Mouse (Mus musculus) hindbrain, embryonic 16.5 days (tissue): ENCODE measurements around the gene Atp13a2. TPM values are rescaled to one million over a fixed set of nuclear protein-coding genes. Genes with fewer than 3 reads are reported as not detected.

ENCODE experiments used
- ATAC-seq: fragments of 200-750 bp; cut with Nextera tagmentation; 2 replicates; pipeline ENCODE4 v1.8.0; 2017; ENCODE audit warnings: moderate TSS enrichment, moderate library complexity
- H3K27ac ChIP-seq: fragments of 300-500 bp; sonication (generic); 2 replicates; pipeline ENCODE4 v1.5.1; 2014; ENCODE audit warnings: low read depth, mild to moderate bottlenecking, control low read depth, low read length, moderate library complexity
- H3K27me3 ChIP-seq: fragments of 300-500 bp; sonication (generic); replicated peaks from 2 replicates; pipeline ENCODE4 v1.6.1; 2014; ENCODE audit warnings: low read length; ENCODE audit not compliant: control insufficient read depth, insufficient read depth
- H3K36me3 ChIP-seq: fragments of 300-500 bp; sonication (generic); 2 replicates; pipeline ENCODE4 v1.6.1; 2014; ENCODE audit warnings: mild to moderate bottlenecking, low read length, moderate library complexity, mixed read lengths; ENCODE audit not compliant: control insufficient read depth, insufficient read depth
- H3K4me1 ChIP-seq: fragments of 300-500 bp; sonication (generic); 2 replicates; pipeline ENCODE4 v1.6.1; 2014; ENCODE audit warnings: low read depth, low read length; ENCODE audit not compliant: control insufficient read depth, insufficient read depth
- H3K4me2 ChIP-seq: fragments of 300-500 bp; sonication (generic); 2 replicates; pipeline ENCODE4 v1.6.1; 2014; ENCODE audit warnings: mild to moderate bottlenecking, low read length, control low read depth, moderate library complexity
- H3K4me3 ChIP-seq: fragments of 300-500 bp; sonication (generic); 2 replicates; pipeline ENCODE4 v1.5.1; 2014; ENCODE audit warnings: mild to moderate bottlenecking, low read length, control low read depth, moderate library complexity
- H3K9ac ChIP-seq: fragments of 300-500 bp; sonication (generic); 2 replicates; pipeline ENCODE4 v1.6.1; 2014; ENCODE audit warnings: low read depth, mild to moderate bottlenecking, control low read depth, low read length, moderate library complexity
- H3K9me3 ChIP-seq: fragments of 300-500 bp; sonication (generic); 2 replicates; pipeline ENCODE4 v1.6.1; 2014; ENCODE audit warnings: mild to moderate bottlenecking, low read length, moderate library complexity; ENCODE audit not compliant: control insufficient read depth
- WGBS: fragments of 180-500 bp; shearing (Covaris S2); extraction: QIAGEN DNeasy Blood & Tissue Kit; methylation state at CpG from one replicate; pipeline ENCODE4 v1.1.7; 2014; 5-methylcytosine and 5-hydroxymethylcytosine counted together
- polyA plus RNA-seq: library from polyadenylated mRNA; unstranded; fragments of >200 nt; fragmentation: Nextera tagmentation; extraction: Ambion mirVana; gene quantifications from 2 replicates; pipeline ENCODE4 v1.2.1, GENCODE M21; 2015

Atp13a2 gene
- polyA plus RNA-seq, 1 experiment from 2014 or later: 185 TPM

- Histone ChIP-seq H3K36me3 (no peaks in the 10 kb centered on the region), H3K27ac (no peak overlapping the region), H3K4me3 (no peak overlapping the region), H3K4me1 (no peaks in the 10 kb centered on the region), H3K9me3 (no peaks in the 10 kb centered on the region), H3K9ac (no peak overlapping the region), H3K4me2 (no peak overlapping the region), H3K27me3 (no peaks in the 10 kb centered on the region)
- WGBS: 89% methylated on average over 16 of the region's 16 CpGs
- ATAC-seq: no peak
Observed at GRCm38 (mm10) chr4:140949616-140950015, 37.1 kb upstream of the Atp13a2 start.

- ATAC-seq: no peak
- 71% methylated on average over 3 of the region's 3 CpGs for WGBS
- H3K4me3 ChIP-seq: no peak overlapping the region
- H3K4me1 ChIP-seq: no peaks in the 10 kb centered on the region
- H3K27me3 ChIP-seq: no peaks in the 10 kb centered on the region
- no peak overlapping the region for H3K27ac ChIP-seq
- H3K9me3 ChIP-seq: no peaks in the 10 kb centered on the region
- H3K4me2 ChIP-seq: no peak overlapping the region
- H3K9ac ChIP-seq: no peak overlapping the region
- H3K36me3 ChIP-seq: no peaks in the 10 kb centered on the region
Observed at GRCm38 (mm10) chr4:140950574-140950973, 36.1 kb upstream of the Atp13a2 start.

- WGBS: 87% methylated on average over 18 of the region's 18 CpGs
- no peak overlapping the region for H3K4me2 ChIP-seq
- H3K27ac ChIP-seq: no peak overlapping the region
- H3K4me3 ChIP-seq: no peak overlapping the region
- no peaks in the 10 kb centered on the region for H3K9me3 ChIP-seq
- peaks cover 3% of the 10 kb centered on the region; the same call in 1 of the 2 replicates for H3K4me1 ChIP-seq
- H3K27me3 ChIP-seq: no peaks in the 10 kb centered on the region
- H3K36me3 ChIP-seq: no peaks in the 10 kb centered on the region
- no peak for ATAC-seq
- no peak overlapping the region for H3K9ac ChIP-seq
Observed at GRCm38 (mm10) chr4:140951861-140952641, 34.6 kb upstream of the Atp13a2 start.

GRCm38 (mm10) chr4:140957131-140957702 lies 29.5 kb upstream of the Atp13a2 start:
- WGBS: 5% methylated on average over 17 of the region's 17 CpGs
- H3K27ac ChIP-seq: peak overlapping the region; percentile 57
- no peak for ATAC-seq

GRCm38 (mm10) chr4:140957725-140958124 lies 28.9 kb upstream of the Atp13a2 start:
- ATAC-seq: peak; percentile 31; the same call in 1 of the 2 replicates
- under 1% methylated on average over 13 of the region's 13 CpGs for WGBS

More at GRCm38 (mm10) chr4:140957131-140957702, 29.5 kb upstream of the Atp13a2 start:
- H3K9me3 ChIP-seq: no peaks in the 10 kb centered on the region
- peak overlapping the region; percentile 72 for H3K4me2 ChIP-seq
- peaks cover 11% of the 10 kb centered on the region for H3K4me1 ChIP-seq
- H3K36me3 ChIP-seq: no peaks in the 10 kb centered on the region
- no peaks in the 10 kb centered on the region for H3K27me3 ChIP-seq
- peak overlapping the region; percentile 43 for H3K4me3 ChIP-seq
- H3K9ac ChIP-seq: peak overlapping the region; percentile 58

GRCm38 (mm10) chr4:140958319-140958718 lies 28.4 kb upstream of the Atp13a2 start:
- no peak overlapping the region for H3K9ac ChIP-seq
- no peak overlapping the region for H3K4me2 ChIP-seq
- H3K36me3 ChIP-seq: no peaks in the 10 kb centered on the region
- H3K4me3 ChIP-seq: no peak overlapping the region
- no peaks in the 10 kb centered on the region for H3K9me3 ChIP-seq
- no peak overlapping the region for H3K27ac ChIP-seq
- H3K4me1 ChIP-seq: peaks cover 22% of the 10 kb centered on the region
- H3K27me3 ChIP-seq: no peaks in the 10 kb centered on the region
- ATAC-seq: no peak
- WGBS: 66% methylated on average over 6 of the region's 6 CpGs

More at GRCm38 (mm10) chr4:140957725-140958124, 28.9 kb upstream of the Atp13a2 start:
- no peaks in the 10 kb centered on the region for H3K27me3 ChIP-seq
- H3K36me3 ChIP-seq: no peaks in the 10 kb centered on the region
- H3K4me2 ChIP-seq: peak overlapping the region; percentile 72
- no peaks in the 10 kb centered on the region for H3K9me3 ChIP-seq
- H3K9ac ChIP-seq: peak overlapping the region; percentile 58
- peak overlapping the region; percentile 43 for H3K4me3 ChIP-seq
- H3K4me1 ChIP-seq: peaks cover 16% of the 10 kb centered on the region
- peak overlapping the region; percentile 57 for H3K27ac ChIP-seq

GRCm38 (mm10) chr4:140959128-140959679 lies 27.5 kb upstream of the Atp13a2 start:
- H3K27ac ChIP-seq: no peak overlapping the region
- H3K4me1 ChIP-seq: peaks cover 25% of the 10 kb centered on the region
- H3K36me3 ChIP-seq: no peaks in the 10 kb centered on the region
- no peaks in the 10 kb centered on the region for H3K27me3 ChIP-seq
- no peak overlapping the region for H3K9ac ChIP-seq
- ATAC-seq: no peak
- 86% methylated on average over 7 of the region's 7 CpGs for WGBS
- H3K4me3 ChIP-seq: no peak overlapping the region
- no peak overlapping the region for H3K4me2 ChIP-seq
- H3K9me3 ChIP-seq: no peaks in the 10 kb centered on the region

- ATAC-seq: no peak
- no peak overlapping the region for H3K27ac ChIP-seq
- H3K9me3 ChIP-seq: no peaks in the 10 kb centered on the region
- H3K27me3 ChIP-seq: no peaks in the 10 kb centered on the region
- H3K4me2 ChIP-seq: no peak overlapping the region
- peaks cover 32% of the 10 kb centered on the region for H3K4me1 ChIP-seq
- H3K36me3 ChIP-seq: no peaks in the 10 kb centered on the region
- no peak overlapping the region for H3K4me3 ChIP-seq
- no peak overlapping the region for H3K9ac ChIP-seq
- WGBS: 81% methylated on average over 10 of the region's 10 CpGs
Observed at GRCm38 (mm10) chr4:140959715-140960479, 26.8 kb upstream of the Atp13a2 start.
